Mouse (Mus musculus) spleen, postnatal 36 days (tissue): ENCODE results near the gene S100a2.
A peak's percentile ranks its signal among the peaks of the same experiment; 100 is the strongest.

Source experiments
- DNase-seq, 2 experiments: peaks; one replicate each; pipeline ENCODE4 v3.0.0; 2022; ENCODE audit warnings: low spot score in 2 of 2, mixed read lengths in 1 of 2

S100a2 gene

DNA sequence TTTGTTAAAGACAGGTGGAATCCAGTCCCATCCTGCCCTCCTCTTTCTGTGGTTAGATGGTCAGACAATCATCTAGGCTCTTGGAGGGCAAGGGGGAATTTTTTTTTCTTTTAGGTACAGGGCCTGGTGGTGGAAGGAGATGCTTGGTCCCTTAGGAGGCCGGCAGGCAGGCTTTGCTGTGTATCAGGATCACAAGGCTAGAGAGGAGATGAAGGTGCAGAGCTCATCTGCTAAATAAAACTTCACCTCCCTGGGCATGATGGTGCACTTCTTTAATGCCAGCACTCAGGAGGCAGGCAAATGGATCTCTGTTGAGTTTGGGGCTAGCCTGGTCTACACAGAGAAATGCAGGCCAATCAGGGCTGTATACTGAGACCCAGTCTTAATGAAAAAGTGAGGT lies 25.9 kb downstream of the S100a2 start:
- DNase-seq, result no peak

- DNase-seq, result no peak
Observed at GRCm38 (mm10) chr3:90617586-90617985, 27.5 kb downstream of the S100a2 start.

DNA sequence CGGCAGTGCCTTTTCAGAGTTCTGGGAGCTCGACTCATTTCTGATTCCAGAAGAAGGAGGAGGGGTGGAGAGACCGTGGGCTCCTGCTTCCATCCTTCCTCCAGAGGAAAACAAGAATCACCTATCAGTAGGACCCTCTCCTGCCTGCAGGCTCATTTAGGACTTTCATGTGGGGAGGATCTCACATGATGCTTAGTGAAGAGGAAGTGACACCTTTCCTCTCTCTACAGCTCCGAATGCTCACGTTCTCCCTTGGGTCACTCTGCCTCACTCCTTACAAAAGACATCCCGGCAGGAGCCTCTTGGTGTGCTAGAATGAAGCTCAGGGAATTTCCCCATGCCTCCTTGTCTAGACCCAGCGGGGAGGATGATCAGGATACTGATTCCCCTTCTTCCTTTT lies 31.5 kb downstream of the S100a2 start:
- no peak for DNase-seq

GRCm38 (mm10) chr3:90623435-90624071 lies 33.5 kb downstream of the S100a2 start:
- no peak for DNase-seq

DNA sequence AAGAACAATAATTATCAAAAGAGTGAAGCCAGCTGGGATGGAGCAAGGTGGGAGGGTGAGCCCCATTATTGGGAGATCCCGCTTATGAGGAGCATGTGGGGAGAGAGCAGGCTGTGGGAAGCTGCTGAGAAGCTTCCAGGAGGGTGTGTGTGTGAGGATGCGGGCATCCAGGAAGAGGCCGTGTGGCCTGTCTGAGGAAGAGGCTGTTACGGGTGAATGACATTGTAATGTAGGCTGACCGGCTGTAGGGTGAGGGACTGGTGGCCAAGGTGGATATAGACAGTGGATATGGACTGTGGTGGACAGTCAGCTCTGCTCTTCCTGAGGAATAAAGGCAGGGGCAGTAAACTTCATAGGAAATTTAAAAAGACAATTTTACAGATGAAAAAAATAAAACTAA lies 35.4 kb downstream of the S100a2 start:
- no peak for DNase-seq

GRCm38 (mm10) chr3:90626266-90627021 lies 36.4 kb downstream of the S100a2 start:
- no peak for DNase-seq

DNA sequence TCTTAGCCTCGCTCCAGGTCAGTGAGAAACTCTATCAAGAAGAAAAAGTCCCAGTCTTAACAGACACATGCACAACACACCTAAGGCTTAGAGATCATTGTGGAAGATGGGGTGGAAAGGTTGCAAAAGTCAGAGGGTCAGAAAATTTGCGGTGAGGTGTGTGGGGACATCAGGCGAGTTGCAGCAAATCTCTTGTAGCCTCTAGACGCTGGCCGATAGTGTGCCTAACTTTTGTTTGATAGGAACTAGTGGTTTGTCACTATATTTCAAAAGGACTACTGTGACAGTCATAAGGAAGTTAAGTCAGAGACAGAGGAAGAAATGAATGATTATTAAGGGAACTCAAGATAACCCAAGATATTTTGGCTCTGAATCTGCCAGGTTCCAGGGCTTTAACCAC lies 37.3 kb downstream of the S100a2 start:
- DNase-seq, result no peak

GRCm38 (mm10) chr3:90627807-90628206 lies 37.8 kb downstream of the S100a2 start:
- DNase-seq, result peak in 1 of 2 experiments; percentile 35

GRCm38 (mm10) chr3:90629298-90629697 lies 39.3 kb downstream of the S100a2 start:
- DNase-seq, result no peak

- DNase-seq, result no peak
Observed at GRCm38 (mm10) chr3:90631984-90632383, 41.9 kb downstream of the S100a2 start.

GRCm38 (mm10) chr3:90638511-90639275 lies 48.6 kb downstream of the S100a2 start:
- DNase-seq, result no peak

DNA sequence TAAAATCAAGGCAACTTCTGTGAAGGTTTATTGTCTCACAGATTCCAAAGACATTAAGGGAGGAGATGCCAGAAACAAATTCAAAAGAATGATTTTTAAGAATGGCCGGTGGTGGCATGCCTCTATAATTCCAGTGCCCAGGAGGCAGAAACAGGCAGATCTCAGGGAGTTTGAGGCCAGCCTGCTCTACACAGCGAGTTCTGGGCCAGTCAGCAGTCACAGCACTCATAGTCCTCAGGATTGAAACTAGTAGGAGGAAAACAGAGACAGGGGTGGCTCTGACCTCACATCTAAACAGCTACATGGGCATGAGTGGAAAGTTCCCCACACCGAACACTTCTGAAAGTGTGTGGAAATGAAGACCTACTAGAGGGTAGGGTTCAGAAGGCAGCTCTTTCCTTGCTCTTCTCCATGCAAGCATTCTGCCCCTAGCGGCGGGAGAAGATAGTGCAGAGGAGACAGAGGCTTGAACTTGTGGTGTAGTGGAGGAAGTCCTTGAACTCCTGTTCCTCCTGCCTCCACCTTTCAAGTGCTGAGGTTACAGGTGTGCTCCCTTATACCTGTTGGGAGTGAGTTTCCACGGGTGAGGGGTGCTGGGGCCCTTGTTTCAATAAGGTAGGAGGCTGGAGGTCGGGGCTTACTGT lies 49.6 kb downstream of the S100a2 start:
- DNase-seq, result peak; percentile 33 to 53

DNA sequence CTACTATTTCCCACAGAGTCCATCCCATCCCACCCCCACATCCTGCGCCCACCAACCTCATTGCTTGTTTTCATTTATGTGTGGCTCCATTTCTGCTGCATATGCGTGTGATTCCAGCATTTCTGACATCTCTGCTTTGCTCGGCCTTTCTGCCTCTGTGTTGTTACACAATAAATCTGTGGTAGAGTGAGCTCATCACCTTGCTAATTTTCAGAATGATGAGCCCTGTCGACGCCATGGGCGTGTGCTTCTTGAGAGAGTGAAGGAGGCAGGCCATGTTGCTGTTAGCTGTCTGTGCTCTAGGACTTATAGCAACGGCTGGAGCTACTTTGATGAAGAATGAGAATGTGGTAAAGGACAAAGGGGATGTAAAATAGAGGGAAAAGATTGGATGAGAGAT lies 50.9 kb downstream of the S100a2 start:
- DNase-seq, result no peak
